Mouse (Mus musculus) gastrocnemius, adult 18-20 months (tissue): Measurements from ENCODE around the gene Ank. TPM values are rescaled to one million over a fixed set of nuclear protein-coding genes. Genes with fewer than 3 reads are reported as not detected.

ENCODE experiments used
- DNase-seq: peaks from one replicate; pipeline ENCODE4 v3.0.0; 2021; ENCODE audit warnings: low spot score
- total RNA-seq, 2 experiments: library from RNA; stranded (reverse); gene quantifications; 2 replicates each; pipeline ENCODE4 v1.2.3; 2021

Gene Ank
- total RNA-seq, 2 experiments from 2014 or later, result 128 to 153 TPM

- peak; percentile 42 for DNase-seq
These were observed 130.1 kb downstream of the Ank start for GRCm38 (mm10) chr15:27596463-27597140.

GRCm38 (mm10) chr15:27597516-27597915 is 131.0 kb downstream of the Ank start:
- no peak for DNase-seq

GRCm38 (mm10) chr15:27598786-27599385 is 132.4 kb downstream of the Ank start:
- DNase-seq, result no peak

- no peak for DNase-seq
These were observed 134.0 kb downstream of the Ank start for GRCm38 (mm10) chr15:27600524-27600923.

- no peak for DNase-seq
These were observed 138.1 kb downstream of the Ank start for GRCm38 (mm10) chr15:27604558-27604957.

- no peak for DNase-seq
These were observed 138.8 kb downstream of the Ank start for GRCm38 (mm10) chr15:27605252-27605651.

GRCm38 (mm10) chr15:27609554-27609953 is 143.1 kb downstream of the Ank start:
- no peak for DNase-seq

GRCm38 (mm10) chr15:27612533-27613221 is 146.2 kb downstream of the Ank start:
- peak; percentile 68 for DNase-seq

GRCm38 (mm10) chr15:27613255-27613654 is 146.8 kb downstream of the Ank start:
- DNase-seq, result no peak

- DNase-seq, result peak; percentile 89
These were observed 149.7 kb downstream of the Ank start for GRCm38 (mm10) chr15:27616159-27616558.

GRCm38 (mm10) chr15:27617227-27617626 is 150.8 kb downstream of the Ank start:
- DNase-seq, result no peak

- DNase-seq, result no peak
These were observed 152.5 kb downstream of the Ank start for GRCm38 (mm10) chr15:27618778-27619533.

- DNase-seq, result no peak
These were observed 153.2 kb downstream of the Ank start for GRCm38 (mm10) chr15:27619683-27620082.

GRCm38 (mm10) chr15:27620475-27621185 is 154.2 kb downstream of the Ank start:
- DNase-seq, result no peak

- DNase-seq, result no peak
These were observed 156.8 kb downstream of the Ank start for GRCm38 (mm10) chr15:27623286-27623685.

GRCm38 (mm10) chr15:27625014-27625889 is 158.8 kb downstream of the Ank start:
- DNase-seq, result peak; percentile 62

- DNase-seq, result no peak
These were observed 159.4 kb downstream of the Ank start for GRCm38 (mm10) chr15:27625890-27626255.

GRCm38 (mm10) chr15:27626314-27626713 is 159.8 kb downstream of the Ank start:
- DNase-seq, result no peak

GRCm38 (mm10) chr15:27627794-27628193 is 161.3 kb downstream of the Ank start:
- DNase-seq, result no peak

- DNase-seq, result no peak
These were observed 162.6 kb downstream of the Ank start for GRCm38 (mm10) chr15:27629046-27629445.
